Mouse (Mus musculus) thymus, adult 2 months (tissue): Measurements from ENCODE around the gene Tbc1d10c.

Source experiments
- CTCF ChIP-seq: fragments of 200-500 bp; IDR thresholded peaks from 2 replicates; pipeline ENCODE4 v1.5.1; 2012; ENCODE audit warnings: mild to moderate bottlenecking, control low read depth, low read length, moderate library complexity, borderline replicate concordance; ENCODE audit not compliant: control insufficient read depth, poor library complexity, insufficient read depth; ENCODE audit errors: extremely low read depth
- POLR2A ChIP-seq: fragments of 200-500 bp; IDR thresholded peaks from 2 replicates; pipeline ENCODE4 v1.6.1; 2012; ENCODE audit warnings: mild to moderate bottlenecking, low read length, control low read depth, moderate library complexity; ENCODE audit not compliant: control insufficient read depth, poor library complexity, insufficient read depth; ENCODE audit errors: extremely low read depth

DNA sequence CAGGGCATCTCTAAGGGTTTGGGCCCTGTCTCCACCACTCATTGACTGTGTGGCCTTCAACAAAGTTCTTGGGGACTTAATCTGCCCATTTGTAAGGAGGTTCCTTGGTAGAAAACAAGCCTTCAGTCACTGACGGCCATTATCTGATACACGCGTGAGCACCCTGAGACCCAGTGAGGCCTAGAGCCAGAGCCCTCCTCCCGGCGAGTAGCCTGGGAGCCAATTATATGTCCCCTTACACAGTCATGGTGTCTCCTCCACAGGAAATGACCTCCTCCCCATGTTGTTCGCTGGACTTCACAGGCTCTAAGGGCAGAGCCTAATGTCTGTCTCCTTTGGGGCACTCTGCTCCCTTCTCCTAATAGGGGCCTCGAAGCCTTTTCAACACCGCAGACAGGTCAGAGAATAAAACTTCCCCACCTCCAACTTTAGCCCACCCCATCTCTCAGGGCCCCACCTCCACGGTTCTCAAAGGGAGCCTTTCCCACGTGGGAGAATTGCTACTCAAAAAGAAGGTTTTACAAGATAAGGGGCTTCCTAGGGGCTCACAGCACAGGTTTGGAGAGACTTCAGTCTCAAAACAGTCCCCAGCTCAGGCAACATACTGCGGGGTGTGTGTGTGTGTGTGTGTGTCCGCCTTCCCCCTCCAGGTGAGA lies 44.6 kb downstream of the Tbc1d10c start:
- TF ChIP-seq CTCF (no peak), POLR2A (no peak)
